Mouse (Mus musculus): ENCODE results near the gene Fam229a. TPM values are rescaled to one million over a fixed set of nuclear protein-coding genes. Genes with fewer than 3 reads are reported as not detected.

The Fam229a gene
- polyA plus RNA-seq, 1 experiment, result 0.17 TPM

DNA sequence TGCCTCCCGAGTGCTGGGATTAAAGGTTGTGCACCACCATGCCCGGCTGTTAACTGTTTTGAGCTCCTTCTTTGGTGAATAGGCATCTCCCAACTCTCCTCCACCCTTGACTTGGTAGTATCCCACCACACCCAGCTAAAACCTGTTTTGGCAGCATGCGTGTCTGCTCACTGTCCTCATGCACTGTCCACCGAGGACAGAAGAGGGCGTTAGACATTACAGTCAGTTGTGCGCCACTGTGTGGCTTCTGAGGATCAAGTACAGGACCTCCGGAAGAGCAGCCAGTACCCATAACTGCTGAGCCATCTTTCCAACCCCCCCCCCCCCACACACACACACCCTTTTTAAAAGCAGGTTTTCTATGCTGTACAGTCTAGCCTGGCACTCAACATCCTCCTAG, 3.7 kb downstream of the Fam229a start:
- WGBS, result 47% methylated on average over 7 of the region's 7 CpGs
- no peak for DNase-seq (ENCODE audit: low read depth, low spot score)

DNA sequence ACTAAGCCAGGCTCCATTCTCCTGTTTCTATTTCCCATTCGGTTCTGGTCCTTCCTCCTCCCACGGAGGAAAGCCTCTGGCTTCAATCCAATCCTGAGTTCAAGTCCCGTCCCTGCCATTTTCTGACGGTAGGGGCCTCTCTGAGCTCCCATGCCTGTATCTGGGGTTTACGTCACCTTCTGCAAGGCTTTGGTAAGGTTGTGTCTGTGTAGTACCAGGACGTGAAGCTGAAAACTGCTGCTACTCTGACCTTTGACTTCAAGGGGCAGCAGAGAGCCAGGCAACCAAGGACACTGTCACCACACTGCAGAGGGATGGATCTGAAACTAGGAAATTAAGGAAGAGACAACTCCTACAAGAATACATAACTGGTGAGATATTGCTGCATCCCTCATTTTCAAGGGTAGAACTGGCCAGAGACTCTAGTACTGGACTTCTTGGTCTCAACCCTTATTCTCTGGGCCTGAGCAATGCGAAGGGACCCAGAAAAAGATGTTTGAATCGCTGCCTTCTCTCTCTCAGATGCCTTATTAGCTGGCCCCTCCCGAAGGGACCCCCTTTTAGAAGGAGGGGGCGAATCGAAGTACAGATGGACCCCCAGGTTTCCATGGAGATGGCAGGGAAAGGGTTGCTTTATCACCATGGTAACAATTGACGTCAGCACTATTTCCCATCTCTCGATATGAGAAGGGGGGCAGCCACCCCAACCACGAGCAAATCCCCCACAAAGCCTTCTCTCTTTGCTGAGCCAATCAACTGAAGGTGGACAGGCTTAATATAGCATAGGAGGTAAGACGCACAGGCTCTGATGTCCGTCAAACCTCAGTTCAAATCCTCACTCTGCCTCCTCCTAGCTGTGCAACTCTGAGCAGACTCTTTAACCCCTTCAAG, 4.9 kb downstream of the Fam229a start:
- WGBS, result 40% methylated on average over 16 of the region's 16 CpGs

DNA sequence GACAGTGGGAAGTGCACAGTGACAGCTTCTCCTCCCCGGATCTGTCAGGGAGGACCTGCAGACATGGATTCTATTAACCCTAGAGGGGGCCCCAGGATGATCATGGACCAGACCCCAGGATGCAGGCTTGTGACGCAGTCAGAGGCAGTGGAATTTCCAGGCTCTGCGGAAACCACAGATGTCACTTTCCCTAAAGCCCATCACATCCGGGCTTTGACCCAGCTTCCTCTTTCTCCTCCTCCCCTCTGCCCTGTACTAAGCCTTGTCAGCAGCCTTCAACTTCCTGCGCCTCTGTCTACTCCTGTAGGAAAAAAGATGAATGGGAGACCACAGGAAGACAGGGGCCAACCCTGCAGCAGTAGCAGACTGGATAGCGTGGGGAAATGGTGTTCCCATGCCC, 5.6 kb downstream of the Fam229a start:
- WGBS, result 57% methylated on average over 6 of the region's 6 CpGs
- DNase-seq (ENCODE audit: low read depth, low spot score), result no peak

More for the DNA sequence above, 4.9 kb downstream of the Fam229a start:
- DNase-seq (ENCODE audit: low read depth, low spot score), result no peak

DNA sequence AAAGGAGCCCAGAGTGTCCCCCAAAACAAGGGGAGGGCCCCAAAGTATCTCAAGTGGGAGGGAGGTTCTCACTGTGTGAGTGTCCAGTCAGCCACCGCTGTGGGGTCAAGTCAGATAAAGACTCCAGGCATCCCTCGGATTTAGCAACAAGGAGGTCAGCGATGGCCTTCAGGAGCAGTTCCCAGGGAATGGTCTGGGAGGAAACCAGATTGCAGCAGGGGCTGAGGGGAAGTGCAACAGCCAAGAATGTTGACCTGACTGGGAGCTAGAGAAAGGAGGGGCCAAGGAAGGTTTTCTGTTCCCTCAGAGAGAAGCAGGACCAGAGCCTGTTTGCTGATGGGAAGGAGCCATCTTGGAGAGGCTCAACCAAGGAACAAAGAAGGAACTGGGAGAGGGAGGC, 8.0 kb downstream of the Fam229a start:
- 83% methylated on average over 3 of the region's 3 CpGs for WGBS
- no peak for DNase-seq (ENCODE audit: low read depth, low spot score)

DNA sequence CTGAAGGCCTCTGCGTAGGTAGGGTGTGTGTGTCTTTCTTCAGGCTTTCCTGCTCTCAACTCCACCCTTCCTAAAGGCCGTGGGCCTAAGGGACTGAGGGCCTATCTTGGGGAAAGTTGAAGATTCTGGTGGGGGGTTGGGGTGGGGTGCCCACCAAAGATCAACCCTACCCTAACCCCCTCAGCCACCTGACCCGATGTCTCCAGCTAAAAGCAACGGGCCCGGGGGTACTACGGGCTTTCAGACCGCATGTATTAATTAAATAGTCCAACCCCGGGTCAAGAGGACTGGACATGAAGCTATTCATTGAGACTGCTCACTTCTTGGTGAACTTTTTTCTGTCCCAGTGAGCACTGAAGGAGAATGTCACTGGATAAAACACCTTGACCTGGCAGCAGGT, 9.0 kb downstream of the Fam229a start:
- WGBS, result 85% methylated on average over 8 of the region's 8 CpGs
- no peak for DNase-seq (ENCODE audit: low read depth, low spot score)

DNA sequence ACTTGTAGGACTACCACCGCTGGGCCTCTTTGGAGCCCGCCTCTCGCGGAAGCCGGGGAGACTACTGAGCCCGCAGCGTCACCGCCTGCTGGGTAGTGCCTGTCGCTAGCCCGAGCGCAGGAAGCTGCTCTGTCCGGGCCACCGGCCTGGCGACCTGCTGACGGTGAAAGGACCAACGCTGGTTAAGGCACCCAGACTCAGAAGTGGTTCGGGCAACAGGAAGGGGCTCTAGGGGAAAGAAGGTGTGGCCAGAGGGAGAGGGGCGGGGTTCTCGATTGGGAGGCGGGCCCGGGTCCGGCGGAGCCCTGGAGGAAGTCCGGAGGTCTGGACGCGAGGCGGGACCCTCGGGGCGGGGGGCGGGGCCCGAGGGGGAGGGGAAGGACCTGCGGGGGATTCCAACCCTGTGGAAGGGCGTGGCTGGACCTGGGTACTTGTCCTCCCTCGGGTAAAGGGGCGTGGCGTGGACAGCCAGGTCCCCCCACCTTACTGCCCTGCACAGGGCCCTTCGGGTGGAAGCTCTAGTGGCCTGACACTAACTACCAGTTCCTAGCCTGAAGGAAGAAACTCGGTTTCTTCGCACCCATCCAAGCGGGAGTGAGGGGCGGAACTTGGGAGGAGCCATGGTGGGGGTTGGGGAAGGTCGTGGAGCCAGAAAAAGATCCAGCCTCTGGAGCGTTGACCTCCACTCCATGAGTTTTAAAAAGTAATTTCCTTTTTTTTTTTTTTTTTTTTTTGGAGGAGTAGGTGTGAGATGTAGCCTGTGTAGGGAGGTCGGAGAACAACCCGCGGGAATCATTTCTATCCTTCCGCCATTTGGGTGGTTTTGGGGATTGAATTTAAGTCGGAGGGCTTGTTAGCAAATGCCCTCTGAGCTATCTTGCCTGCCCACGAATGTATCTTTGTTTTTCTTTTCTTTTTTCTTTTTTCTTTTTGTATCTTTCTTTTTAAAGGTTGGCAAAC, 9.9 kb downstream of the Fam229a start:
- WGBS, result 2% methylated on average over 48 of the region's 49 CpGs

GRCm38 (mm10) chr4:129502327-129502888, 11.4 kb downstream of the Fam229a start:
- DNase-seq (ENCODE audit: low read depth, low spot score), result peak; percentile 64
- WGBS, result 17% methylated on average over 9 of the region's 9 CpGs

More for the DNA sequence above, 9.9 kb downstream of the Fam229a start:
- no peak for DNase-seq (ENCODE audit: low read depth, low spot score)

DNA sequence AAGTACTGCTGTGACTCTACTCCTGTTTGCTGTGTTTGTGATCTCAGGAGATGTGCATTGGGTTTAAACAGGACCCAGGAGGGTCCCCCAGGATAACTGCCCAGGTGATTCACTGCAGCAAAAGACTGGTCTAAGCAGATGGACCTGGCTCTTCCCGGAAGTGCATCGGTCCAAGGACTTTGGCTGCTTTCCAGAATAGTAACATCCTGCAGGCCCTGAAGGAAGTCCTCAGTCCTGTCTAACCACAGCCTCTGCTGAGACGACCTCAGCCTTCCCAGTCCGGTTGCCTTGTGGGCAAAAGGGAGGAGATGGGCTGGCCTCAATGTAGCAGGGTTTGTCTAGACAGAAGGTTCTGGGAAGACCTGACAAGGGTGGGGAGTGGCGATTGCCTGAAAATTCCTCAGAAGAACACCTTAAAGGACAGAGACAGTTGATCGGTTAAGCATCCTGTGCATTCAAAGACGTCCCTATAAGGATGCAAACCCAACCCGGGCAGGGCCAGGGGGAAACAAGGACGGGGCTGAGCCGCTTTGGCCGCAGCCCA, 12.0 kb downstream of the Fam229a start:
- WGBS, result 32% methylated on average over 11 of the region's 11 CpGs
- no peak for DNase-seq (ENCODE audit: low read depth, low spot score)

GRCm38 (mm10) chr4:129505511-129505910, 14.5 kb downstream of the Fam229a start:
- DNase-seq (ENCODE audit: low read depth, low spot score), result no peak
- 92% methylated on average over 3 of the region's 3 CpGs for WGBS

- no peak for DNase-seq (ENCODE audit: low read depth, low spot score)
- 42% methylated on average over 9 of the region's 10 CpGs for WGBS
Observed at GRCm38 (mm10) chr4:129507434-129508236, 16.6 kb downstream of the Fam229a start.

DNA sequence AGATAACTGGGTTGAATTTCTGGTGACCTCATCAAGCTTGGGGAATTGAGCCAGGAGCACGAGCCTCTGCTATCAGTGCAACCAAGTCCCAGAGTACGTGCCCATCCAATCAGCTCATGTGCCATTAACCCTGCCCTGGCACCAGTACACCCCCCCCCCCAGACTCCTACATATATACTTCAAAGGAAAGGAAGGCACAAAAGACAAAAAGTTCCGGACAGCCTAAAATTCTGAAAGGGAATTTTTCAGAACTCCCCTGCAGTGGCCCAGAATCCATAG, 17.2 kb downstream of the Fam229a start:
- DNase-seq (ENCODE audit: low read depth, low spot score), result no peak
- WGBS, result 45% methylated on average over 3 of the region's 3 CpGs

GRCm38 (mm10) chr4:129508834-129509600, 18.0 kb downstream of the Fam229a start:
- no peak for DNase-seq (ENCODE audit: low read depth, low spot score)

DNA sequence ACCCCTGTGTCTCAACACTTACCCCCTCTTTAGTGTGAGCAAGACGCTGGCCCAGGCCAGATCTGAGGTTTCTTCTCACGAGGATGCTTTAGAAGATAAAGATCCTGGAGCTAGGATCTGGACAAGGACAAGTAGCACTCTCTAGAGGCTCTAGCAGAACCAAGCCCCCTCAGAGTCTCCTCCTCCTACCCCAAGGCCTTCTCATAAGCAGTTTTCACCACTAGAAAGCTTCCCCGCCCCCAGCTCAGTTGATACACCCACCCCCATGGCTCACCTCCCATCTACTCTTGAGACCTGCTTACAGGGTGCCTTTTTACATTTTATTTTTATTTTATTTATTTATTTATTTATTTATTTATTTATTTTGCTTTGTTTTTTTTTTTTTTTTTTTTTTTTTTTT, 18.7 kb downstream of the Fam229a start:
- no peak for DNase-seq (ENCODE audit: low read depth, low spot score)
- WGBS, result 86% methylated on average over 3 of the region's 3 CpGs

More at GRCm38 (mm10) chr4:129508834-129509600, 18.0 kb downstream of the Fam229a start:
- WGBS, result 39% methylated on average over 15 of the region's 15 CpGs

- WGBS, result 66% methylated on average over 6 of the region's 6 CpGs
- no peak for DNase-seq (ENCODE audit: low read depth, low spot score)
Observed at GRCm38 (mm10) chr4:129510723-129511412, 19.9 kb downstream of the Fam229a start.

- DNase-seq (ENCODE audit: low read depth, low spot score), result no peak
- WGBS, result 42% methylated on average over 6 of the region's 6 CpGs
Observed at GRCm38 (mm10) chr4:129511413-129512096, 20.6 kb downstream of the Fam229a start.

DNA sequence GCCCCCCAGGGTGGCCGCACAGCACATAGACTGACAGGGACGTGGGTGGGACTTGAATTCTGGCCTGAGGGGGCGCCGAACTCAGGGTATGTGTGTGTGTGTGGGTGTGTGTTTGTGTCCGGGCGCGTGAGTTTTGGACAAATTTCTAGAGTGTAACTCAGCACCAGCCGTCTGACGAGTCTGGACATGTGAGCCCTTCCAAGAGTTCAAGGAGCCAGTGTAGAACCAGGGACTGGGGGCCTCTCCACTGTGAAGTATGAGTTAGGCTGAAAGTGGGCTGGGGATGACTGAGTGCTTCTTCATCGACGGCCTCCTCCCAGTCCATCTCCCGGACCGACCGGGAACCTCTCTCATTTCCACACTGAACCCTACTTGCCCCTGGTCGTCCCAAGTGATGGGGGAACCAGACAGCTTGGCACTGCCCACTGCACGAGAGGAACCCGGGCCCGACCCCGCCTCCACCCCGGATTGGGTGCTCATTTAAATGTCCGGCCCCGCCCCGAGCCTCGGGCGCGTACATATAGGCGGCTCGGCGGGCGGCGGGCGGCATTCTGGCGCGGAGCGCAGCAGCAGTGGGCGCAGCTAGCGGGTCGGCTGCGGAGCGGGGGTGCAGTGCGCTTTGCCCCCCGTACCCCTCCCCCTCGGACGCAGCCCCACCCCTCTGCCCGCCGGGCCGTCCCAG, 22.2 kb downstream of the Fam229a start, which contains the start of gene Marcksl1:
Marcksl1 (plus strand) TSS at position 496 of the 682 bp plus-strand sequence.
- DNase-seq (ENCODE audit: low read depth, low spot score), result no peak
- 11% methylated on average over 47 of the region's 47 CpGs for WGBS

- no peak for DNase-seq (ENCODE audit: low read depth, low spot score)
- WGBS, result 2% methylated on average over 50 of the region's 57 CpGs
Observed at GRCm38 (mm10) chr4:129513891-129514290, 22.9 kb downstream of the Fam229a start.

Data from large intestine, adult 2 months (tissue).